Mouse (Mus musculus): ENCODE measurements around the gene Atxn7l3. TPM values are rescaled to one million over a fixed set of nuclear protein-coding genes. Genes with fewer than 3 reads are reported as not detected.

Atxn7l3 gene
- polyA plus RNA-seq, 1 experiment from 2014 or later: 25.0 TPM

DNA sequence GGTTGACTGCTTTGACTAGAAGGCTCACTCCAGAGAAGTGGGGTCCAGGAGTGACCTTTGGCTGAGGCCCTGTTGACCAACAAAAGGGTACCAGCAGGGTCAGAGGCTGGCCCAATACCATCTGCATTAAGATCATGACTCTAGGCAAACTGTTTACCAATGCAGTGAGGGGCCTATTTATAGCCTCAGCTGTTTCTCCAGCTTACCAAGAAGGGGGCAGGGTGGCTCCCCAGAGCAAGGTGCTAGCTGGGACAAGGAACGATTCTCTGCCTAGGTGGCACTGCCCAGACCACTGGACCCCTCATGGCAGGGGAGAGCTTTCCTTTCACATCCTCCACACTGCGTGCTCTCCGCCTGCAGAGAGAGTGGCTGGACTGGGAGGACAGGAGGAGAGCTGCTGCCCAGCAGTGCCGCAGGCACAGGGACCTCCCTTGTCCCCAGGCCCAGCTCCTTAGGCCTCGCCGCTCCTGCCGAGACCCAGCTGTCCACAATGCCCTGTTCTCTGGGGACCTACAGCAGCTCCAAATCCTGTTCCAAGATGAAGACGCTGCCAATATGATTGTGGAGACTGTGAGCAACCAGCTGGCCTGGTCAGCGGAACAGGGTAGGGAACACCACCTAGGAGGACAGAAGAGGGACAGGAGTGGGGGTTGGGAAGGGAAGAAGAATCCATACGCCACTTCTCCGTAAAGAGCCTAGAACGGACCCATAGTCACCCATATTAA, 27.7 kb downstream of the Atxn7l3 start, which contains the start of gene Asb16:
Asb16 (plus strand) TSS at position 224 of the 725 bp plus-strand sequence.
- 88% methylated on average over 12 of the region's 12 CpGs for WGBS
- Histone ChIP-seq H3K4me1 (peaks cover 7% of the 10 kb centered on the region; the same call in 1 of the 2 replicates), H3K27ac (no peak within 1 kb of the TSS), H3K27me3 (no peaks in the 10 kb centered on the region), H3K36me3 (0 out of 2 replicates have a peak, but pooled peaks cover 5% of the 10 kb centered on the region), H3K9ac (no peak within 1 kb of the TSS), H3K4me2 (replicated peaks) (no peak within 1 kb of the TSS), H3K4me3 (no peak within 1 kb of the TSS), H3K9me3 (no peaks in the 10 kb centered on the region)
- ATAC-seq (ENCODE audit: insufficient number of reproducible peaks, insufficient read depth, low FRiP score, low TSS enrichment): no peak

DNA sequence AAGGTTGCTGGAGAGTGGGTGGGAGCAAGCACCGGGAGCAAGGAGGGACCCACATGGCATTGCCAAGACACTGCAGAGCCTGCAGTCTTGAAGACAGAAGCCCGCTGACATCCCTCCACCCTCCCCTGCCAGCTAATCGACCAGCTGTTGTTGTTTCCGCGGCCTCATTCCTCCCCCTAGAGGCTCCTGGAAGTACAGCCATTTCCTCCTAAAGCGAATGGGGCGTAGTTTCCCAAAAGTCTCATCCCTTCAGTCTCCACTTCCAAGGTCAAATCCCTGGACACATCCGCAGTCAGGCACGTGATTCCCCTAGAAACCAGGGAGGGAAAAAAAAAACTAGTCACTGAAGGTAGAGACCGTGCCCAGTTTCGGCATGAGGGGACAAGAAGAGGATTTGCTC, 29.0 kb downstream of the Atxn7l3 start:
- WGBS: 6% methylated on average over 11 of the region's 11 CpGs
- Histone ChIP-seq H3K4me3 (no peak overlapping the region), H3K27me3 (no peaks in the 10 kb centered on the region), H3K4me1 (peaks cover 7% of the 10 kb centered on the region; the same call in 1 of the 2 replicates), H3K36me3 (peaks cover 9% of the 10 kb centered on the region; the same call in 1 of the 2 replicates), H3K27ac (no peak overlapping the region), H3K9ac (no peak overlapping the region), H3K9me3 (no peaks in the 10 kb centered on the region), H3K4me2 (replicated peaks) (no peak overlapping the region)
- ATAC-seq (ENCODE audit: insufficient number of reproducible peaks, insufficient read depth, low FRiP score, low TSS enrichment): no peak

DNA sequence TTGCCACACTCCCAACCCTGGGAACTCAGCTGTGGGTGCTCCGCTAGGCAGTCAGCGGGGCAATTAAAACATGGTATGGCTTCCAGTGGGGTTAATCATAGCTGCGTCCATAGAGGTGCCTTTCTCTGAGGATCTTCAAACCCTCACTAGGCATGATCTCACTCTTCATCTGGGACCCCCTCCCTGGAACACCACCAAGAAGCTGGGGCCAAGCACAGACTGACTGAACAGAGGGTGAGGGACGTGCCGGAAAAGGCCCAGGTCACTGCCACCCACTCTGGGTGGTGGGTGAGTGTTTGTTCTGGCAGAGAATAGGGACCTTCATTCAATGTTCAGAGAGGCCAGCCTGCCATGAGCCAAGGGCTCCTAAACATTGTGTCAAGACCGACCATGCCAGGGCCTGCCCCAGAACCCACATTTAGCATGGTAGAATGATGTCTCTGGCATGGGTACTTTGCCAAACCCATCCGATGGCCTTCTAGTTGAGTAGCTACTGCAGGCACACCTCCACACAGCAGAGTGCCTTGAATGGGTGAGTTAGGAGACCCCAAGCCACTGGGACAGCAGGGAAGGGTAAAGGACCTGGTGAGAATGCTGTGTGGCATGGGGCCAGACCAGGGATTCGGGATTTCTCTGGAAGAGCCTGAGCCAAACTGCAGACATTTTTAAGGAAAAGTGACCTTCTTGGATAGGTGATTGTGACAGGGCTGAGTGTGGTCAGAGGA, 29.6 kb downstream of the Atxn7l3 start:
- peaks cover 15% of the 10 kb centered on the region for H3K36me3 ChIP-seq
- H3K27ac ChIP-seq: no peak overlapping the region
- no peak overlapping the region for H3K9ac ChIP-seq
- no peak overlapping the region for H3K4me2 ChIP-seq (replicated peaks)
- no peak for ATAC-seq (ENCODE audit: insufficient number of reproducible peaks, insufficient read depth, low FRiP score, low TSS enrichment)
- H3K4me1 ChIP-seq: peaks cover 7% of the 10 kb centered on the region; the same call in 1 of the 2 replicates
- no peak overlapping the region for H3K4me3 ChIP-seq
- no peaks in the 10 kb centered on the region for H3K27me3 ChIP-seq
- H3K9me3 ChIP-seq: no peaks in the 10 kb centered on the region
- 89% methylated on average over 8 of the region's 8 CpGs for WGBS

DNA sequence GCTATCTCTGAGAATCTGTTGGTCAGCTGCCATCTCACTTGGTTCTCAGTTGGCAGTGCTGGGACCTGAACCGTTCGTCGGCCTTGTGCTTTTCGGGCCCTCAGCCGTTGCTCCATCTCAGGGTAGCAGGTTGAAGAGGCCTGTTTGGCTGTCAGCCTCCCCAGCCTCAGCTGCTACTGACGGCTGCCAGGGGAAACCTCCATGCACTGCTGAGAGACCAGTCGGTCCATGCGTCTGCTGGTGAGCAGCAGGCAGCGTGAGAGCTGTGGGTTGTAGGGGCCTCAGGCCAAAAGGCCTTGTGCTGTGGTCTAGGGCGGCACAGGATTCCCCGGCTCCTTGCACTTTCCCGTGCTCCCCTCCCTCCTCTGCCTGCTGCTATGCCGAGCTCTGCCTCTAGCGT, 30.6 kb downstream of the Atxn7l3 start:
- H3K27ac ChIP-seq: no peak overlapping the region
- peaks cover 7% of the 10 kb centered on the region; the same call in 1 of the 2 replicates for H3K4me1 ChIP-seq
- no peaks in the 10 kb centered on the region for H3K9me3 ChIP-seq
- ATAC-seq (ENCODE audit: insufficient number of reproducible peaks, insufficient read depth, low FRiP score, low TSS enrichment): no peak
- peaks cover 16% of the 10 kb centered on the region for H3K36me3 ChIP-seq
- 57% methylated on average over 14 of the region's 14 CpGs for WGBS
- H3K27me3 ChIP-seq: no peaks in the 10 kb centered on the region
- no peak overlapping the region for H3K4me2 ChIP-seq (replicated peaks)
- H3K9ac ChIP-seq: no peak overlapping the region
- H3K4me3 ChIP-seq: no peak overlapping the region

DNA sequence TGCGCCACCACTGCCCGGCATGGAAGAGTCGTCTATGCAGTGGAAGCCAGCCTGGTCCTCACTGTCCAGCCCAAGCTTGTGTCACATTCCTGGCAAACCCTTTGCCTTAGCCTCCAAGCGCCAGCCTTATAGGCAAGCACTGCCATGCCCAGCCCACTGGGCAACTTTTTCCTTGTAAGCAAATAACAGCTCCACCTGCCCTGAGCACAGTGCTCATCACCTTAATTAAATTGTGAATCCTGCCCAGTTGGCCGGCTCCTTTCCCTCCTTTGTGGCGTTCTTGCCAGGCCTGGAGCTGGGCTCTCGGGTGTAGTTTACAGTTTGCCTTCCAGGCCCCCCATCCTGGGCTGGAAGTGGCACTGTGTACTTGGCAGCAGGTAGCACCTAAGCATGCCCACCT, 33.2 kb downstream of the Atxn7l3 start:
- peaks cover 37% of the 10 kb centered on the region for H3K36me3 ChIP-seq
- no peak overlapping the region for H3K27ac ChIP-seq
- WGBS: 90% methylated on average over 7 of the region's 7 CpGs
- no peak overlapping the region for H3K4me2 ChIP-seq (replicated peaks)
- H3K9ac ChIP-seq: no peak overlapping the region
- no peak for ATAC-seq (ENCODE audit: insufficient number of reproducible peaks, insufficient read depth, low FRiP score, low TSS enrichment)
- H3K9me3 ChIP-seq: no peaks in the 10 kb centered on the region
- no peaks in the 10 kb centered on the region for H3K27me3 ChIP-seq
- H3K4me1 ChIP-seq: peaks cover 8% of the 10 kb centered on the region; the same call in 1 of the 2 replicates
- H3K4me3 ChIP-seq: no peak overlapping the region

DNA sequence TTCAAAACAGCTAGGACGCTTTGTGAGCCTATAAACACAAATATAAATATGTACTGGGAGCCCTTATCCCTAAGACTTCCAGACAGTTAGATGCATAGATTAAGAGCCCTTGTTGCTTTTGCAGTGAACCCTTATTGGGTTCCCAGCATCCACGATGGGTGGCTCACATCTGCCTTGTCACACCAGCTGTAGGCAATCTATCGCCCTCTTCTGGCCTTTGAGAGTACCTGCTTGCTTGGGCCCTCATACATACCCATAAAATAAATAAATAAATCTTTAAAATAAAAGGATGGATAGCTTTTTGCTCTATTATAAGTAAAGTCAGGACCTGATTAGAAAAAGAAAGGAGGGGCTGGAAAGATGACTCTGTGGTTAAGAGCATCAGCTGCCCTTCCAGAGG, 37.9 kb downstream of the Atxn7l3 start:
- no peak overlapping the region for H3K4me3 ChIP-seq
- no peak for ATAC-seq (ENCODE audit: insufficient number of reproducible peaks, insufficient read depth, low FRiP score, low TSS enrichment)
- H3K4me1 ChIP-seq: peaks cover 16% of the 10 kb centered on the region
- peaks cover 60% of the 10 kb centered on the region for H3K36me3 ChIP-seq
- 87% methylated on average over 3 of the region's 3 CpGs for WGBS
- H3K27ac ChIP-seq: no peak overlapping the region
- H3K27me3 ChIP-seq: no peaks in the 10 kb centered on the region
- H3K9me3 ChIP-seq: no peaks in the 10 kb centered on the region
- no peak overlapping the region for H3K4me2 ChIP-seq (replicated peaks)
- no peak overlapping the region for H3K9ac ChIP-seq

DNA sequence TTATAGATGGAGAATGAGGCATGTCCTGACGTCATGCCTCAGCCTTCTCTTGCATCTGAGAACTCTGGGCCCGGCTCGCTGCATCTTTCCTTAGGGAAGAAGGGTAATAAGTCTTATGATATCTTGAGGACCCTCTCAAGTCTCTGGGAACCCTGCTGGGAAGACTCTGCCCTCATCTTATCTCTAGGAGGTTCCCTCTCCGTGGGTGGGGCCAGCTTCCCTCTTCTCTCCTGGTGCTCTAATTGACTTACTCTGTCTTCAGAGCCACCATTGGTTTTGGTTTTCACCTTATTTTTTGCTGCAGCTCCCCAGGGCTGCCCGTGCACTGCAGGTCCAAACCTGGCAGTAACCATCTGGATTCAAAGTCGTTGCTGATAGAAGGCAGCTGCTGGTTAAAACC, 38.3 kb downstream of the Atxn7l3 start:
- H3K27ac ChIP-seq: peak overlapping the region; percentile 60; the same call in 1 of the 2 replicates
- H3K4me2 ChIP-seq (replicated peaks): no peak overlapping the region
- ATAC-seq (ENCODE audit: insufficient number of reproducible peaks, insufficient read depth, low FRiP score, low TSS enrichment): no peak
- peaks cover 16% of the 10 kb centered on the region for H3K4me1 ChIP-seq
- no peaks in the 10 kb centered on the region for H3K9me3 ChIP-seq
- peaks cover 64% of the 10 kb centered on the region for H3K36me3 ChIP-seq
- H3K9ac ChIP-seq: no peak overlapping the region
- WGBS: 74% methylated on average over 6 of the region's 6 CpGs
- H3K27me3 ChIP-seq: no peaks in the 10 kb centered on the region
- H3K4me3 ChIP-seq: no peak overlapping the region

DNA sequence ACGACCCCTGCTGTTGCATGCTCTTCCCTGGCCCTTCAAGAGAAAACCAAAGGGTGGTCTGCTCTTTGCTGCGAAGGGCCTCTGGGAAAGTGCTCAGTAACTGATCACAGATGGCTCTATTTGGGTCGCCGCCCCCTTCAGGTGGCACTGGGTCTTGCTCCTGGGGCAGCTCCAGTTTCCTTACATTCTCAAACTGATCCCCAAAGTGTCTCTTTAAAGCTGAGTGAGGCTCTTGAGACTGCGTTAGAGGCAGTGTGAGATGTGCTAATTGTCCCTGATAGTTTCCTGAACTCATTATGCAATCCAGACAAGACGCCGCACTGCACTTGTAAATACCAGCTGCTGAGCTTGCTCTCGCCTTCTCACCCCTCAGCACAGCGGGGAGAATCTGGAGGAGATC, 38.9 kb downstream of the Atxn7l3 start:
- WGBS: 30% methylated on average over 9 of the region's 9 CpGs
- H3K4me1 ChIP-seq: peaks cover 16% of the 10 kb centered on the region
- H3K27ac ChIP-seq: peak overlapping the region; percentile 60; the same call in 1 of the 2 replicates
- H3K36me3 ChIP-seq: peaks cover 61% of the 10 kb centered on the region
- peak overlapping the region; percentile 3; the same call in 1 of the 2 replicates for H3K4me3 ChIP-seq
- H3K9me3 ChIP-seq: no peaks in the 10 kb centered on the region
- no peak overlapping the region for H3K9ac ChIP-seq
- H3K4me2 ChIP-seq (replicated peaks): no peak overlapping the region
- H3K27me3 ChIP-seq: no peaks in the 10 kb centered on the region
- no peak for ATAC-seq (ENCODE audit: insufficient number of reproducible peaks, insufficient read depth, low FRiP score, low TSS enrichment)

DNA sequence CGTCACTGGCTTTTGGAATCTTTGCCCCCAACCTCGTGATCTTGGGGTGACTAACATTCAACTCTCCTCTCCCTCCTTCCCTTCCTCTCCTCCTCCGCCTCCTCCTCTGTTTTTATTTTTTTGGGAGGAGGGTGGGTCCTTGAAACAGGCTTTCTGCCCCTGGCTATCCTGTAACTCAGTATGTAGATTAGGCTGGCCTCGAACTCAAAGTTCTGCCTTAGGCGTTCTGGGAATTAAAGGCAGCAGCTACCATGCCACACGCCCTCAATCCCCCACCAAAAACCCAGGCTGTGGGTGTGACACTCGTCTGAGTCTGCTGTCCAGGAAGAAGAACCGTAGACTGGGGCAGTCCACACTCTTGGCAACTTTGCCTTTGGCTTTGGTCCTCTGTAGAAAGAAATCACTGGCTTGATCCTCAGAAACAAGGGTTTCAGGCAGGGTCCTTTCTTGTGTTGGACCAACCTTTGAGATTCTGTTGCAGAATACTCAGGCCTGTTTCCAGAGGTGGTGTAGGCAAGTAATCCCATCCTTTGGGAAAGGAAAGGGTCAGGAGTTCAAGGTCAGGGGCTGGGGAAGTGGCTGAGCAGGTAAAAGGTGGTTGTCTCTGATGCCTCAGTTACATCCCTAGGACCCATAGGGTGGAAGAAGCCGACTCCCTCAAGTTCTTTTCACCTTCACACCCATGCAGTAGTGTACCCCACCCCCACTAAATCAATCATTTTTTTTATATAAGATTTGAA, 46.9 kb downstream of the Atxn7l3 start:
- peak overlapping the region; percentile 69 for H3K9ac ChIP-seq
- no peaks in the 10 kb centered on the region for H3K27me3 ChIP-seq
- WGBS: 10% methylated on average over 9 of the region's 9 CpGs
- peak overlapping the region; percentile 73 for H3K4me3 ChIP-seq
- peaks cover 9% of the 10 kb centered on the region for H3K36me3 ChIP-seq
- H3K27ac ChIP-seq: no peak overlapping the region
- peak overlapping the region; percentile 92 for H3K4me2 ChIP-seq (replicated peaks)
- no peak for ATAC-seq (ENCODE audit: insufficient number of reproducible peaks, insufficient read depth, low FRiP score, low TSS enrichment)
- H3K9me3 ChIP-seq: no peaks in the 10 kb centered on the region
- H3K4me1 ChIP-seq: peaks cover 14% of the 10 kb centered on the region

DNA sequence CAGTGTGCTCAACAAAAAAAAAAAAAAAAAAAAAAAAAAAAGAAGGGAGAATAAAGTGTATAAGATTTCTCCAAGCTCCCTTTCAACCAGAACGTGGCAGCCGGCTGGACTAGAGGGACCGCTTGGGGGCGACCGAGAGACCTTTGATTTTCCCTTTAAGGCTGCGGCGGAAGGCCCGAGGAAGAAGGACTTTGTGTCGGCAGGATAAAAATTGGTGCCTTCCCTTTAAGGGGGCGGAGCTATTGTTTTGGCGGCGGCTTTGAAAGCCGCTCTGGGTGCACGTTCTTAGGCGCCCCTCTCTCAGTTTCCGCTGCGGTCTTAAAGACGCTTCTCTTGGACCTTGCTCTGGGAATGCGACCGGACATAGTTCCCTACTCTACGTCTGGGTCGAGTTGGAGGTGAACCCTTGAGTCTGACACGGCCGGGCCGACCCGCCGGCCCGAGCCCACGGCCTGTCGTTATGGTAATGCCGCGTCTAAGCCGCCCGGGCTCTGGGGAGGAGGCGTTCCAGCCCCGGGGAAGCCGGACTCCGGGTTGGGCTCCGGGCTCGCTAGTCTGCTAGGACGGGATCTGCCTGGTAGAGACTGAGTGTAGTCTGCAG, 47.7 kb downstream of the Atxn7l3 start, which contains the start of gene BC030867:
BC030867 (plus strand) TSS at position 253 of the 601 bp plus-strand sequence.
- Histone ChIP-seq H3K4me1 (peaks cover 14% of the 10 kb centered on the region), H3K36me3 (peaks cover 5% of the 10 kb centered on the region; the same call in 1 of the 2 replicates), H3K4me2 (replicated peaks) (peak within 1 kb of the TSS; percentile 92), H3K27ac (peak within 1 kb of the TSS; percentile 30; the same call in 1 of the 2 replicates), H3K27me3 (no peaks in the 10 kb centered on the region), H3K9me3 (no peaks in the 10 kb centered on the region), H3K4me3 (peak within 1 kb of the TSS; percentile 73), H3K9ac (peak within 1 kb of the TSS; percentile 69)
- under 1% methylated on average over 41 of the region's 41 CpGs for WGBS
- no peak for ATAC-seq (ENCODE audit: insufficient number of reproducible peaks, insufficient read depth, low FRiP score, low TSS enrichment)

DNA sequence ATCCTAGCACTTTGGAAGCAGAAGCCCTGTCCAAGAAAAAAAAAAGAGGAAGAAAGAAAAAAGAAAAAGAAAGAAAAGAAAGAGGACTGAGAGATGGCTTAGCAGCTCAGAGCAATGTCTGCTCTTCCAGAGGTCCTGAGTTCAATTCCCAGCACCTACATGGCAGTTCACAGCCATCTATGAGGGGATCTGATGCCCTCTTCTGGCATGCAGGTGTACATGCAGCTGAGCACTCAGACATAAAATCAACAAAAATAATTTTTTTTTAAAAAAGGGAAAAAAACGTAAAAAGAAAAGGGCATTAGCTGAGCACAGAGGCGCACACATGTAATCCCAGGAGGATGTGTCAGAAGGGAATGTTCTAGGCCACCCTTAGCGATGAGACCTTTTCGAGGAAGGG, 49.6 kb downstream of the Atxn7l3 start:
- ATAC-seq (ENCODE audit: insufficient number of reproducible peaks, insufficient read depth, low FRiP score, low TSS enrichment): no peak
- Histone ChIP-seq H3K36me3 (no peaks in the 10 kb centered on the region), H3K4me1 (peaks cover 14% of the 10 kb centered on the region), H3K9me3 (no peaks in the 10 kb centered on the region), H3K4me3 (no peak overlapping the region), H3K27me3 (no peaks in the 10 kb centered on the region), H3K27ac (no peak overlapping the region), H3K9ac (no peak overlapping the region), H3K4me2 (replicated peaks) (no peak overlapping the region)
- WGBS: 87% methylated on average over 4 of the region's 4 CpGs
